Mouse (Mus musculus) CH12.LX (cell line): ENCODE data around the gene Nod1. TPM values are rescaled to one million over a fixed set of nuclear protein-coding genes. Genes with fewer than 3 reads are reported as not detected.

ENCODE experiments used
- DNase-seq: peaks from one replicate; pipeline ENCODE4 v3.0.0-alpha.2; 2013; ENCODE audit errors: extremely low read depth
- H3K27ac ChIP-seq: 2 replicates; pipeline ENCODE4 v1.5.1; 2012; ENCODE audit warnings: low read depth, mild to moderate bottlenecking, control low read depth, moderate library complexity; ENCODE audit not compliant: insufficient read depth
- H3K27me3 ChIP-seq: replicated peaks from 2 replicates; pipeline ENCODE3; 2012; ENCODE audit warnings: inconsistent platforms
- H3K36me3 ChIP-seq, 2 experiments: replicated peaks in 1 of 2; 2 replicates each; pipeline versions ENCODE3 to v1.6.1; 2012; ENCODE audit warnings: inconsistent platforms in 1 of 2, low read length in 1 of 2, mild to moderate bottlenecking in 1 of 2, mixed read lengths in 1 of 2, moderate library complexity in 1 of 2; ENCODE audit not compliant: control insufficient read depth in 1 of 2, insufficient read depth in 1 of 2
- H3K4me1 ChIP-seq, 2 experiments: 2 replicates each; pipeline ENCODE4 v1.6.1; 2012; ENCODE audit warnings: inconsistent platforms in 1 of 2, moderate library complexity in 1 of 2; ENCODE audit not compliant: insufficient read depth in 2 of 2, control insufficient read depth in 1 of 2
- H3K4me2 ChIP-seq: 2 replicates; pipeline ENCODE4 v1.6.1; 2012; ENCODE audit warnings: low read depth, mild to moderate bottlenecking, control low read depth; ENCODE audit not compliant: poor library complexity, insufficient read depth, severe bottlenecking
- H3K4me3 ChIP-seq, 3 experiments: fragments of 150-350 bp in 1 of 3; sonication (generic) in 1 of 3; replicated peaks in 1 of 3; 2 replicates each; pipeline versions ENCODE3 to v1.5.1; 2011 to 2012; ENCODE audit warnings: low read depth in 2 of 3, low read length in 2 of 3, mild to moderate bottlenecking in 2 of 3, moderate library complexity in 2 of 3, control low read depth in 1 of 3, improper control_type of control experiment in 1 of 3, inconsistent platforms in 1 of 3, mixed read lengths in 1 of 3; ENCODE audit not compliant: poor library complexity in 1 of 3
- H3K79me2 ChIP-seq: replicated peaks from 2 replicates; pipeline ENCODE4 v1.6.1; 2012; ENCODE audit warnings: mild to moderate bottlenecking, moderate library complexity; ENCODE audit not compliant: control insufficient read depth, poor library complexity, insufficient read depth, severe bottlenecking; ENCODE audit errors: extremely low read depth
- H3K9ac ChIP-seq: 2 replicates; pipeline ENCODE4 v1.6.1; 2012; ENCODE audit warnings: low read depth, mild to moderate bottlenecking, control low read depth, moderate library complexity; ENCODE audit not compliant: insufficient read depth
- H3K9me3 ChIP-seq: replicated peaks from 2 replicates; pipeline ENCODE3; 2012; ENCODE audit warnings: low read length, inconsistent platforms, mixed read lengths
- BHLHE40 ChIP-seq: IDR thresholded peaks from 2 replicates; pipeline ENCODE4 v1.6.1; 2011; ENCODE audit warnings: mild to moderate bottlenecking, low read depth, low read length, improper control_type of control experiment
- CHD2 ChIP-seq: IDR thresholded peaks from 2 replicates; pipeline ENCODE4 v1.6.1; 2011; ENCODE audit warnings: low read length, improper control_type of control experiment
- CTCF ChIP-seq, 2 experiments: IDR thresholded peaks in 1 of 2; conservative IDR thresholded peaks in 1 of 2; 2 replicates each; pipeline ENCODE4 v1.5.1; 2011 to 2012; ENCODE audit warnings: low read depth in 2 of 2, low read length in 2 of 2, improper control_type of control experiment in 1 of 2, inconsistent platforms in 1 of 2, mild to moderate bottlenecking in 1 of 2, moderate library complexity in 1 of 2
- ELF1 ChIP-seq: IDR thresholded peaks from 2 replicates; pipeline ENCODE4 v1.6.1; 2014; ENCODE audit warnings: low read depth, mild to moderate bottlenecking, inconsistent platforms, low read length, improper control_type of control experiment
- EP300 ChIP-seq: IDR thresholded peaks from 2 replicates; pipeline ENCODE4 v1.6.1; 2011; ENCODE audit warnings: low read length, improper control_type of control experiment
- ETS1 ChIP-seq: conservative IDR thresholded peaks from 2 replicates; pipeline ENCODE4 v1.6.1; 2012; ENCODE audit warnings: low read depth, mild to moderate bottlenecking, inconsistent platforms, low read length, improper control_type of control experiment, moderate library complexity
- HCFC1 ChIP-seq: IDR thresholded peaks from 2 replicates; pipeline ENCODE4 v1.6.1; 2012; ENCODE audit warnings: low read depth, mild to moderate bottlenecking, inconsistent platforms, low read length, improper control_type of control experiment
- IRF4 ChIP-seq: IDR thresholded peaks from 2 replicates; pipeline ENCODE4 v1.6.1; 2014; ENCODE audit warnings: low read depth, mild to moderate bottlenecking, inconsistent platforms, low read length, improper control_type of control experiment
- JUN ChIP-seq: IDR thresholded peaks from 2 replicates; pipeline ENCODE4 v1.6.1; 2011; ENCODE audit warnings: low read depth, mild to moderate bottlenecking, low read length, improper control_type of control experiment, moderate library complexity; ENCODE audit not compliant: insufficient read depth
- JUND ChIP-seq: conservative IDR thresholded peaks from 2 replicates; pipeline ENCODE4 v1.6.1; 2011; ENCODE audit warnings: low read depth, low read length, improper control_type of control experiment
- MAFK ChIP-seq: IDR thresholded peaks from 2 replicates; pipeline ENCODE4 v1.6.1; 2011; ENCODE audit warnings: low read length, improper control_type of control experiment; ENCODE audit not compliant: insufficient replicate concordance
- MAX ChIP-seq: IDR thresholded peaks from 2 replicates; pipeline ENCODE4 v1.6.1; 2011; ENCODE audit warnings: low read length, improper control_type of control experiment
- MEF2A ChIP-seq: IDR thresholded peaks from 2 replicates; pipeline ENCODE4 v1.6.1; 2014; ENCODE audit warnings: low read depth, mild to moderate bottlenecking, inconsistent platforms, low read length, improper control_type of control experiment, borderline replicate concordance
- MXI1 ChIP-seq: IDR thresholded peaks from 2 replicates; pipeline ENCODE4 v1.6.1; 2011; ENCODE audit warnings: mild to moderate bottlenecking, low read depth, low read length, improper control_type of control experiment
- MYC ChIP-seq: IDR thresholded peaks from 2 replicates; pipeline ENCODE4 v1.6.1; 2011; ENCODE audit warnings: low read depth, mild to moderate bottlenecking, improper control_type of control experiment, low read length
- NELFE ChIP-seq: IDR thresholded peaks from 2 replicates; pipeline ENCODE4 v1.6.1; 2011; ENCODE audit warnings: low read depth, low read length, improper control_type of control experiment
- POLR2A ChIP-seq: IDR thresholded peaks from 2 replicates; pipeline ENCODE4 v1.6.1; 2011; ENCODE audit warnings: low read depth, mild to moderate bottlenecking, improper control_type of control experiment, low read length
- POLR2AphosphoS2 ChIP-seq: IDR thresholded peaks from 2 replicates; pipeline ENCODE4 v1.6.1; 2011; ENCODE audit warnings: low read depth, low read length, improper control_type of control experiment
- SIN3A ChIP-seq: IDR thresholded peaks from 2 replicates; pipeline ENCODE4 v1.6.1; 2012; ENCODE audit warnings: low read length, improper control_type of control experiment, inconsistent platforms
- TCF12 ChIP-seq: IDR thresholded peaks from 2 replicates; pipeline ENCODE4 v1.6.1; 2014; ENCODE audit warnings: low read depth, mild to moderate bottlenecking, inconsistent platforms, low read length, improper control_type of control experiment
- UBTF ChIP-seq: IDR thresholded peaks from 2 replicates; pipeline ENCODE4 v1.6.1; 2012; ENCODE audit warnings: low read depth, mild to moderate bottlenecking, inconsistent platforms, low read length, improper control_type of control experiment, moderate library complexity
- USF1 ChIP-seq: IDR thresholded peaks from 2 replicates; pipeline ENCODE4 v1.6.1; 2014; ENCODE audit warnings: low read depth, mild to moderate bottlenecking, inconsistent platforms, low read length, improper control_type of control experiment
- USF2 ChIP-seq: conservative IDR thresholded peaks from 2 replicates; pipeline ENCODE4 v1.6.1; 2011; ENCODE audit warnings: low read depth, low read length, improper control_type of control experiment
- ZC3H11A ChIP-seq: IDR thresholded peaks from 2 replicates; pipeline ENCODE4 v1.6.1; 2012; ENCODE audit warnings: low read depth, mild to moderate bottlenecking, inconsistent platforms, low read length, improper control_type of control experiment
- ZMIZ1 ChIP-seq: IDR thresholded peaks from 2 replicates; pipeline ENCODE4 v1.6.1; 2012; ENCODE audit warnings: low read depth, mild to moderate bottlenecking, inconsistent platforms, low read length, improper control_type of control experiment
- ZNF384 ChIP-seq: IDR thresholded peaks from 2 replicates; pipeline ENCODE4 v1.6.1; 2012; ENCODE audit warnings: low read depth, low read length, improper control_type of control experiment, inconsistent platforms
- dilution Hi-C: fragments of 300-500 bp; cut with MboI; formaldehyde crosslinking; loops from 2 replicates; pipeline ENCODE4 v1.14.3; 2020; ENCODE audit warnings: low sequenced_read_pairs; ENCODE audit not compliant: extremely low pct_unique_long_range_greater_than_20kb, extremely low pct_ligation_motif_present
- in situ Hi-C: fragments of 300-500 bp; cut with MboI; formaldehyde crosslinking; loops from 3 replicates; pipeline ENCODE4 v1.14.3; 2019; ENCODE audit warnings: low sequenced_read_pairs, low pct_ligation_motif_present, low pct_unique_long_range_greater_than_20kb, mixed read lengths
- polyA plus RNA-seq: library from polyadenylated mRNA; unstranded; fragments of >175 nt; gene quantifications from 2 replicates; pipeline ENCODE4 v1.2.1, GENCODE M21; 2012; ENCODE audit warnings: low read depth; ENCODE audit not compliant: insufficient read length
- total RNA-seq, 2 experiments: library from RNA; depleted of rRNA; stranded (reverse); fragments of 300-350 nt in 1 of 2; fragments of >200 nt in 1 of 2; gene quantifications; 2 replicates each; pipeline ENCODE4 v1.2.3; 2012 to 2014

Nod1 gene
- total and polyA plus RNA-seq, 3 experiments: 0.29 to 0.46 (median 0.30) TPM

DNA sequence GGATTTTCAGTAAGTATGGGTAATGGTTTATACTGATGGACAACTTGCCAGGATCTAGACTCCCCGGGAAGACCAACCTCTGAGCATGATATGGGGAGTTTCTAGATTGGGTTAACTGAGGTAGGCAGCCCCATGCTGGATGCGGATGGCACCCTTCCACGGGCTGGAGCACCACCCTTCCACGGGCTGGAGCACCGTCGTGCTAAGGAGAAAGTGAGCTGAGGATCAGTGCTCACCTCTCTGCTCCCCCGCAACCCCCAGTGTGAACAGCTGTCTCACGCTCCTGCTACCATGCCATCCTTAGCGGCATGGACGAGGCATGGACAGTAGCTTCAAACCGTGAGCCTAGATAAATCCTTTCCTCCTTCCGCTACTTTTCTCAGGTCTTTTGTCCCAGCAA, 39.9 kb downstream of the Nod1 start:
- H3K79me2 ChIP-seq: no peaks in the 10 kb centered on the region
- no peak overlapping the region for H3K4me3 ChIP-seq
- no peak overlapping the region for H3K4me2 ChIP-seq
- H3K36me3 ChIP-seq: no peaks in the 10 kb centered on the region
- dilution Hi-C loops (no loop called here), in situ Hi-C loops (no loop called here)
- H3K9me3 ChIP-seq: no peaks in the 10 kb centered on the region
- no peaks in the 10 kb centered on the region for H3K27me3 ChIP-seq
- no peak overlapping the region for H3K9ac ChIP-seq
- H3K27ac ChIP-seq: no peak overlapping the region
- DNase-seq: no peak
- H3K4me1 ChIP-seq: peaks cover 3 to 21% of the 10 kb centered on the region in 2 experiments; a peak in 2 of 4 replicates
- no peak for TF ChIP-seq UBTF
- TF ChIP-seq MAX: no peak
- TF ChIP-seq MXI1: no peak
- TF ChIP-seq CTCF (conservative IDR thresholded peaks at IDR 0.05 in 1 of 2, IDR thresholded peaks at IDR 0.05 in 1 of 2; ENCODE audit: low read depth in 2 of 2, low read length in 2 of 2): no peak
- TF ChIP-seq ELF1: no peak
- TF ChIP-seq HCFC1: no peak
- TF ChIP-seq POLR2AphosphoS2: no peak
- TF ChIP-seq USF1: no peak
- no peak for TF ChIP-seq MYC

DNA sequence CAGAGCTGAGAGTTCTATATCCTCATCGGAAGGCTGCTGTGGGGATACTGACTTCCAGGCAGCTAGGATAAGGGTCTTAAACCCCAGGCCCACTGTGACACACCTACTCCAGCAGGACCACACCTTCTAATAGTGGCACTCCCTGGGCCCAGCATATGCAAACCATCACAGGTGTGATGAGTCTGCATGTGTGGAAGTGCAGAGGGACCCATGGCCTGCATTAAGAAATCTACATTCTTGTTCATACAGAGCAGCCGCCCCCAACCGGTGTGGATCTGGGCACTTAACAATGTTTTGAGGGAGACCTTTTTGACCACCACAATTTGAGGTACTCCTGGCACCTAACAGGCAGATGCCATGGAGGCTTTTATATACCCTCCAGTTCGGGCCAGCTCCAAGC, 40.8 kb downstream of the Nod1 start:
- Histone ChIP-seq H3K27ac (no peak overlapping the region), H3K9me3 (no peaks in the 10 kb centered on the region), H3K27me3 (no peaks in the 10 kb centered on the region), H3K79me2 (no peaks in the 10 kb centered on the region), H3K4me3 (no peak overlapping the region), H3K4me1 (peaks cover 3 to 25% of the 10 kb centered on the region in 2 experiments; a peak in 2 of 4 replicates), H3K36me3 (no peaks in the 10 kb centered on the region), H3K4me2 (no peak overlapping the region), H3K9ac (no peak overlapping the region)
- in situ Hi-C loops (no loop called here), dilution Hi-C loops (no loop called here)
- DNase-seq: no peak
- TF ChIP-seq ZC3H11A: no peak
- no peak for TF ChIP-seq MXI1
- TF ChIP-seq NELFE: no peak
- TF ChIP-seq IRF4: no peak
- no peak for TF ChIP-seq ETS1
- TF ChIP-seq TCF12: no peak
- no peak for TF ChIP-seq BHLHE40
- TF ChIP-seq JUN: no peak
- no peak for TF ChIP-seq JUND
- TF ChIP-seq USF2: no peak
- TF ChIP-seq ZMIZ1: no peak
- no peak for TF ChIP-seq ELF1
- TF ChIP-seq MEF2A: no peak
- no peak for TF ChIP-seq ZNF384
- TF ChIP-seq POLR2AphosphoS2: no peak
- TF ChIP-seq CHD2: no peak
- no peak for TF ChIP-seq MAFK
- TF ChIP-seq EP300: no peak
- no peak for TF ChIP-seq SIN3A
- no peak for TF ChIP-seq POLR2A
- TF ChIP-seq, all 38 proteins: peak for 0
